Mouse (Mus musculus): ENCODE data around the gene Slc5a10.
A peak's percentile ranks its signal among the peaks of the same experiment; 100 is the strongest.

The Slc5a10 gene

DNA sequence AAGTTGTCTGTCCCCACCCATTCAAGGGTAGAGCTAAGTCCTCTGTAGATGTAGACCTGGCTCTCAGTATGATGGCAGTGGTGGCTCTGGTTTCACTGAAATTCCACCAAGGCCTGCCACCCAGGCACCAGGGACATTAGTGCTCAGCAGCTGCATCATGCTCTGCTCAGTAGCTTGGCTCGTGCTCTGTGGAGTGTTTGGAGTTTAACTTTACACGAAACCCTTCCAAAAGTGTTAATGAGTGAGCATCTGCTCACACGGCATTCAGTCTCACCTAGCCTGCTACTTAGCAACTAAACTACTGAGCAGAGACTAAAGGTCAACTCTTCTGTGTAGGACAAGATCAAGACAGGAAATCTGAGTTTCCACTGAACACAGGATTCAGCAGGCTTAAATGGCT, at the start of gene Slc5a10:
Slc5a10 (minus strand) TSS at position 191 of the 400 bp plus-strand sequence.
- no peak for DNase-seq (ENCODE audit: low spot score in 2 of 2)

DNA sequence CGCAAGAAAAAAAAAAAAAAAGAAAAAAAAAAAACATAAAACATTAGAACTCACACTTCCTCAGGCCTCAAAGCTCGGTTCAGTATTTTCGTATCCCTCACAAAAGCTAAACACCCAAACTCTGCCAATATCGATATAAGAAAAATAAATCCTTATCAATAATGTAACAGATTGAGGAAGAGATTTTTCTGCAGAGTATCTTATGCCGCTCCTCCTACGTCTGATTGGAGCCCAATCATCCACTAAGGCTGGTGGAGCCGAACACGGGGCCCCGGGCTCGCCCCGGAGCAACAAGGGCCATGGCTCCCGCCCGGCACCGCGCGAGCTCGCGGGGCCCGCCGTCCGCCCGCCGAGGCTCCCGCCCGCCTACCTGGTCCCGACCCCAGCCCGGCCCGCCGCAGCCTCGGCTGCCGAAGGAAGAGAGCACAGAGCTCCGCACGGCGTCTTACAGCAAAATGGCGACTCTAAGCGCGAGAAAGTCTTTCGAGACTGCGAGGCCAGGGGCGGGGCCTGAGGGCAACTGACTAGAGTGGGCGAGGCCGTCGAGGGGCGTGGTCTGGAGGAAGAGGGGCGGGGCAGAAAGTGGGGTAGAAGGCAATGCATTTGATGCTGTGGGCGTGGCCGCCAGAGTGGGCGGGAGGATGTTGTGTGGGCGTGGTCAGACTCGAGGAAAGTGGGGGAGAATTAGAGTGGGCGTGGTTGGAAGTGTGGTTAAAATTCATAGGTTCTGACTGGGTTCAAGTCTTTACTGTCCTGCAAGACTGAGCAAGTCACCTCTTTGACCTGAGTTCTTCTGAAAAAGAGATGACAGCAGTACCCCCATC, 41.2 kb upstream of the Slc5a10 start, which contains the start of gene Prpsap2:
Prpsap2 (minus strand) TSS at position 505 of the 824 bp plus-strand sequence.
- peak; percentile 99 to 100 for DNase-seq (ENCODE audit: low spot score in 2 of 2)

DNA sequence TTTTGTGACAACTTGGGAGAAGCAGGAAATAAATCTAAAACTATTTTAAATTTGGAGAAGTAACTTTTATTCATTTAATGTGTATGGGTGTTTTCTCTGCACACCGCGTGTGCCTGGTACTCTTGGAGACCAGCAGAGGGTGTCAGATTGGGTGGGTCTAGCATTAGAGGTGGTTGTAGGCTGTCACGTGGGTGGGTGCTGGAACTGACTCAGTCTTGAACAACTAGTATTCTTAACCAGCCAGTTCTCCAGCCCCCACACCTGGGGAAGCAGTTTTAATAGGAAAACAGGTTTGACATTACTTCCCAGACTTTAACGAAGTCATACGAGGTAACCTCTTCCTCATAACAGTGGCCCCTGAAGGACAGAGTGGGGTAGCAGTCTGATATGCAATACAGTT, 39.9 kb upstream of the Slc5a10 start:
- DNase-seq (ENCODE audit: low spot score in 2 of 2) = peak in 1 of 2 experiments; percentile 50

GRCm38 (mm10) chr11:61757151-61757550, 36.5 kb upstream of the Slc5a10 start:
- no peak for DNase-seq (ENCODE audit: low spot score in 2 of 2)

- DNase-seq (ENCODE audit: low spot score in 2 of 2) = peak in 1 of 2 experiments; percentile 27
Observed at GRCm38 (mm10) chr11:61751612-61752011, 31.0 kb upstream of the Slc5a10 start.

GRCm38 (mm10) chr11:61747161-61747560, 26.5 kb upstream of the Slc5a10 start:
- no peak for DNase-seq (ENCODE audit: low spot score in 2 of 2)

DNA sequence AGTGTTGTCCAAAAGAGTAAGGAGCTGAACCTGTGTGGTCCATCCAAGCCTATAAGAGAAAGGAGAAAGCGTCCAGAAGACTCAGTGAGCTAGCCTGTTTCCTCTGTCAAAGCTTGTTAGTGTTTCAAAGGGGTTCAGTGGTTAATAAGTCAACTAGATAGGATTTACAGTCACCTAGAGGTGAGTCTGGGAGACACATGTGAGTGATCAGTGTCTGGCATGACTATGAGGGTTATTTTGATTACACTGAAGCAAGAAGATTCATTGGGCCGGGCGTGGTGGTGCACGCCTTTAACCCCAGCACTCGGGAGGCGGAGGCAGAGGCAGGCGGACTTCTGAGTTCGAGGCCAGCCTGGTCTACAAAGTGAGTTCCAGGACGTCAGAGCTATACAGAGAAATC, 25.2 kb upstream of the Slc5a10 start:
- DNase-seq (ENCODE audit: low spot score in 2 of 2) = no peak

GRCm38 (mm10) chr11:61744460-61744859, 23.8 kb upstream of the Slc5a10 start:
- DNase-seq (ENCODE audit: low spot score in 2 of 2) = peak in 1 of 2 experiments; percentile 22

GRCm38 (mm10) chr11:61743768-61744167, 23.1 kb upstream of the Slc5a10 start:
- no peak for DNase-seq (ENCODE audit: low spot score in 2 of 2)

DNA sequence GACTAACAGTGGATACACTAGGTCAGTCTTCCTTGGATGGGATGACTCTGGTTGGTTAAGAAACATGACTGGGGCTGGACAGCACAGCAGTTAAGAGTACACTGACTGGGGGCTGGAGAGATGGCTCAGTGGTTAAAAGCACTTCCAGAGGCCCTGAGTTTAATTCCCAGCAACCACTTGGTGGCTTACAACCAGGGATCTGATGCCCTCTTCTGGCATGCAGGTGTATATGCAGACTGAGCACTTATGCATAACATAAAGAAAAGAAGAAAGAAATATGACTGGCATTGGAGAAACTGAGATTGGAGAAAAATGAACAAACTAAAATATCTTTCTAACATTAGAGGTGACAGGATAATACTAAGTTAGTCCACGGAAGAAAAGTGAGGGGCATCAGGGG, 19.9 kb upstream of the Slc5a10 start:
- DNase-seq (ENCODE audit: low spot score in 2 of 2) = no peak

DNA sequence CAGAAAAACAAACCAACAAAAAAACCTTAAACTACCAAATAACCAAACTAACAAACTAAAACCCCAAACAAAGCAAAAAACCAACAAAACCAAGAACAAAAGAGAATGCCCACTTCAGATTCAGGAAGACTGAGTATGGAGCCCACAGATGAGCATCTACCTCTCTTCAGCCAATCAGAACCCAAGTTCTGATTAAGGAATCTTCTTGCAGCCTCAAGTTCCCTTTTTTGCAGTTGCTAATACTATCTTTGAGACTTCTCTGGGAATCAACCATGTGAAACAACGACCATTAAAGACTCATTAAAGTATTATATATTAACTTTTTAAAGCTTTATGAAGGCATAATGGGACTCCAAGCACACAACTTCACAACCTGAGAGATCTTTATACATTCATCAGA, 16.7 kb upstream of the Slc5a10 start:
- no peak for DNase-seq (ENCODE audit: low spot score in 2 of 2)

DNA sequence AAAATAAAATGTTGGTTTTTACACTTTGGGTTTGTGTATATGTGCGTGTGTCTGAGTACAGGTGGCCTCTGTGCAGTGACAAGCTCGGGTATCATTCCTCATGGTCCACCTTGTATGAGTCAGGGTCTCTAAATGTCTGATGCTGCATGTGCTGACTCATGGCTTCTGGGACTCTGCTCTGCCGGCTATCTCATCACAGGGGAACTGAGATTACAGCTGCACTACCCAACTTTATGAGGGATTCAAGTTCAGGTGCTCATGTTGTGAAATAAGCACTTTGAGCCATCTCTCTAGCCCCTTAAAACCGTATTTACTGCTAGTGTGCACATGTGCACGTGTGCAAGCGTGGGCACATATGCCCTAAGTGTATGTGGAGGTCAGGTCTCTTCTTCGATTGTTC, 12.0 kb upstream of the Slc5a10 start:
- no peak for DNase-seq (ENCODE audit: low spot score in 2 of 2)

DNA sequence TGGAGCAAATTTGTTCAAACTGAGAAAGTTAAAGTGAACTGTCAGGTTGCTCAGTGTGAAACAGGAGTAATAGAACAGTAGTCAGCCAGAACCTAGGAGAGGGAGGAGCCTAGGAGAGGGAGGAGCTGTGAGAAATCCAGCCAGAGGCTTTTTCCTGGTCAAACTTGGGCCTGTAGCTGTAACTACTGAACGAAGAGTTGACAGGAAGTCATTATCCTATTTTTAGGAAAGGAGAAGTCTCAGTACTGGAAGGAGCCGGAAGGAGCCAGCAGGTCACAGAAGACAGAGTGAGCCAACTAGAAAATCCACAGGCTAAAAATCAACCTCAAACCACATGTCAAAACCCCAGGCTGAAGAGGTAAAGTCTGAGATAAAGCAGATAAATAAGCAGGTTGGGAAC, 7.4 kb upstream of the Slc5a10 start:
- no peak for DNase-seq (ENCODE audit: low spot score in 2 of 2)

DNA sequence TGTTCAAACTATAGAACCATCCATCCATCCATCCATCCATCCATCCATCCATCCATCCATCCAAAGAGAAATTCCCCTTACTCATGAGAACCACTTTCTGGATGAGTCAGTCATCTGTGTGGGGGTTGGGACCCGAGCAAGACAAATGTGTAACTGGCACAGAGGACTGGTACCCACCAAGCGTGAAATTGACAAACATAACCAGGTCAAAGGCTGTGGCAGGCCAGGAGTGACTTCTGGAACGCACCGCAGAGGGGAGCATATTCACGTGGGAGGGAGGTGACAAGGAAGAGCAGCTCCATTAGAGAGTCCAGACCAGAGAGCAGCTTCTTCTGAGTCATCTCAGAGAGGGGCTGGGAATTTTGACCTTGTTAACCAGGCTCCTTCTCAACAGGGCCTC, 1.5 kb upstream of the Slc5a10 start:
- no peak for DNase-seq (ENCODE audit: low spot score in 2 of 2)

DNA sequence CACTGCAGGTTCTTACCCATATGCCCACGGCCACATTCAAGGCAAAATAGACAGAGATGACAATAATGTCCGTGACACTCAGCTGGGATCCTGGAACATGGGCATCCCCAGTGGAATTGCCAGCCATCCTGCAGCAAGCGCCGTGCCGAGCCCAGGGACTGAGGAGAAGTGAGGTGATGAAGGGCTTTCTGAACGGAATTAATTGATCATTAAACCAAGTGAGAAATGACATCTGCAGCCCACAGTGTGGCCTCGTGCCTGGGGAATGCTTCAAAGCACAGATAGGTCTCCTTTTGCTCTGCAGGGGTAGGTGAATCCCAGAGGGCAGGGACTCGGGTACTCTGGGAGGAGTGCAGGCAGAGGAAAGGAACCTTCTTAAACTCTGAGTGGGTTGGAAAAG, 800 bp downstream of the Slc5a10 start:
- DNase-seq (ENCODE audit: low spot score in 2 of 2) = no peak

- DNase-seq (ENCODE audit: low spot score in 2 of 2) = no peak
Observed at GRCm38 (mm10) chr11:61719387-61719786, 1.2 kb downstream of the Slc5a10 start.

- DNase-seq (ENCODE audit: low spot score in 2 of 2) = no peak
Observed at GRCm38 (mm10) chr11:61717990-61718389, 2.6 kb downstream of the Slc5a10 start.

- no peak for DNase-seq (ENCODE audit: low spot score in 2 of 2)
Observed at GRCm38 (mm10) chr11:61715130-61715529, 5.5 kb downstream of the Slc5a10 start.

DNA sequence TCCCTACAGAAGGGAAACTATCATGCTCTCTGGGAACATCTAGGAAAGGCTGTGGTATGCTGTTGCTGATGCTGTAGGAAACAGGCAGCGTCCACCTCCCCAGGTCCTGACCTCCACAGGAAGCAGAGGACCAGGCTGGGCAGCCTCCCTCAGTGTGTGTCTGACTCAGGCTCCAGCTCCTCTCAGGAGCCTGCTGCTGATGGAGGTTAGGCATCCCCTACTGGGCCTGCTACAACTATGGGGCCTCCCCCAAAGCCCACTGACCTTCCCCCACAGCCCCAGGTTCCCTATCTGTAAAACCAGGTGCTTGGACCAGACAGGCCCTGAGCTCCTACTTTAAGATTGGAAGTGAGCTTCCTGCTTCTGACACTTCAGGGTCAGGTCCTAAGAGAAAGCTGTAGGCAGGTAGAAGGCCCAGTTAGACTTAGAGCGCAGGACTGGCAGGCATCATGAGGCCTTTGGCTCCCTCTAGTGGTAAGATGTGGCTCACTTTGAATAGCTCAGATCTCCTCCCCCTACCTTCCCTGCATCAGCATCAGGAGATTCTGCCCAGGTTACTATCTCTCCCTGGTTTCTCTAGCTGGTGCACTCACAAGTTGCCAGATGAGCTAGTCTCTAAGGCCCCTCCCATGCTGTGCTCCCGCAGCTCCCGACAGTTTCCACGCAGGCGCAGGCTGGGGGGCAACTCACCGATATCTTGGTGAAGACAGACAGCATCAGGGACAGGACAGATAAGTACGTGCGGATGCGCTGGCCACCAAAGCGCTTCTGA, 6.1 kb downstream of the Slc5a10 start:
- DNase-seq (ENCODE audit: low spot score in 2 of 2) = peak; percentile 53 to 73

- DNase-seq (ENCODE audit: low spot score in 2 of 2) = no peak
Observed at GRCm38 (mm10) chr11:61713157-61713855, 7.3 kb downstream of the Slc5a10 start.

- no peak for DNase-seq (ENCODE audit: low spot score in 2 of 2)
Observed at GRCm38 (mm10) chr11:61708928-61709327, 11.7 kb downstream of the Slc5a10 start.

DNA sequence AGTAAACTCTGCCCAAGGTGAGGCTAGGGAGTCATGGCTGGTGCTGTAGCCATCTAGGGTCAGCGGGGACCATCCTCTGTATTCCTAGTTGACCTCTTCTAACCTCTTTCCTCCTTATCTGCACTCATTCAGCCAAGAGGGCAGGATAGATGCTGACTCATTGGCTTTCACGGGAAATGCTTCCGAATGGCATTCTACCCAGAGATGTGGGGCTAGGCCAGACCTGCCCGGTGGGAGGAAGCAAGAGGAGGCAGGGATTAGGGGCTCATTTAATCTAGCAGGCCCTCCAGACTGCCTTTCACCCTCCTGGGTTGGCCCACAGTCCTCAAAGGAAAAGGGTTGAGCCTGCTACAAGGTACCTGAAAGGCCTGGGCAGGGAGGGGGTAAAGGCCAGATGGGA, 14.4 kb downstream of the Slc5a10 start:
- DNase-seq (ENCODE audit: low spot score in 2 of 2) = no peak

Data from spleen, postnatal 10 days (tissue).